Mouse (Mus musculus): ENCODE measurements around the gene Gpx4.

GRCm38 (mm10) chr10:80063104-80063503 is 16.1 kb downstream of the Gpx4 start:
- TF ChIP-seq CTCF (IDR thresholded peaks at IDR 0.05; ENCODE audit: extremely low read depth, insufficient read depth, insufficient read length, insufficient replicate concordance): no peak
- TF ChIP-seq POLR2A (IDR thresholded peaks at IDR 0.05; ENCODE audit: low read depth, low read length): no peak

All from spleen, adult 2 months (tissue).